Mouse (Mus musculus): ENCODE results near the gene Gpr152.

DNA sequence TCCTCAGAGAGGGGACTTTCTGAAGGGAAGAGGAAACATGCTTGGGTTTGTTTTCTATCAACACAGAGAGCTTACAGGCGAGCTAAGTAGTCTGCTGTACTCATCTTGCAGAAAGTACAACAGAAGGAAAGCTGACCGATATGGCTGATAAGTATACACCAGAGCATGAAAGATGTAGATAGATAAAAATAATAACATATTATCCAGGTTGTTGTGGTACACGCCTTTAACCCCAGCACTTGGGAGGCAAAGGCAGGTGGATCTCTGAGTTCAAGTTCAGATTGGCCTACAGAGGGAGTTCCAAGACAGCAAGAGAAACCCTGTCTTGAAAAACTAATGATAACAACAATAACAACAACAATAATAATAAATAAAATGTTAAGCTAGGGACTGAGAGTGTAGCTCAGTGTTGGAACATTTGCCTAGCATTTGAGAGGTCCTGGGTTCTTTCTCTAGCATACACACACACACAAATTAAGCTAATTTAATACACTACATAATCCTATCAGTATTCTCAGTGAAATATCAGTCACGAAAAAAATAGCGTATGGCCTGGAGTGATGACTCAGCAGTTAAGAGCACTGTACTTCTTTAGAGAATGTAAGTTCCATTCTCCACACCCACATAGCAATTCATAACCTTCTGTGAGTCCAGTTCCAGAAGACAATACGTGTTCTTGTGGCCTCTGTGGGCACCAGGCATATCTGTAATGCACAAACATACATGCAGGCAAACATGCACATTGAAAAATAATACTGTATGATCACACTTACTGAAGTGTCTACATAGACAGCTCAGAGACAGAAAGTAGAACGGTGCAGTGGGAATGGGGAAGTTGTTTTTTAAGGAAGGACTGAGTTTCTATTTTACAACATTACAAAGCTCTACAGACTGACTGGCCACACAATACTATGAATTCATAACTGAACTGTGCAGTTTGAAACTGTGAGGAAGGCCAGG, 16.9 kb upstream of the Gpr152 start:
- TF ChIP-seq CTCF (IDR thresholded peaks at IDR 0.05; ENCODE audit: extremely low read depth, insufficient read length, insufficient replicate concordance, low read depth, low read length) (no peak), POLR2A (IDR thresholded peaks at IDR 0.05; ENCODE audit: low read depth, low read length) (no peak)

Measured in small intestine, adult 2 months (tissue).